Mouse (Mus musculus) liver, embryonic 14.5 days (tissue): ENCODE results near the gene Oit3. TPM values are rescaled to one million over a fixed set of nuclear protein-coding genes. Genes with fewer than 3 reads are reported as not detected.
"Not testable (repeated sequence)": the region's sequence is repeated elsewhere in the genome, so short reads cannot be mapped to it uniquely, and the experiment has no call there.

Experiments used
- ATAC-seq: fragments of 200-750 bp; cut with Nextera tagmentation; 2 replicates; pipeline ENCODE4 v1.8.0; 2017; ENCODE audit warnings: moderate number of reproducible peaks, mild to moderate bottlenecking, moderate library complexity; ENCODE audit not compliant: insufficient read depth
- DNase-seq, 3 experiments: peaks; one replicate each; pipeline ENCODE4 v3.0.0-alpha.2; 2012 to 2013; ENCODE audit warnings: low read depth in 3 of 3, low spot score in 3 of 3
- H3K27ac ChIP-seq: fragments of 300-500 bp; sonication (generic); 2 replicates; pipeline ENCODE4 v1.5.1; 2014; ENCODE audit warnings: moderate library complexity, mild to moderate bottlenecking, control low read depth, inconsistent platforms
- H3K27me3 ChIP-seq: fragments of 300-500 bp; sonication (generic); 2 replicates; pipeline ENCODE4 v1.6.1; 2014; ENCODE audit warnings: mild to moderate bottlenecking, low read length, moderate library complexity; ENCODE audit not compliant: control insufficient read depth, insufficient read depth
- H3K36me3 ChIP-seq: fragments of 300-500 bp; sonication (generic); replicated peaks from 2 replicates; pipeline ENCODE4 v1.6.1; 2014; ENCODE audit warnings: low read depth; ENCODE audit not compliant: control insufficient read depth, insufficient read depth
- H3K4me1 ChIP-seq, 2 experiments: fragments of 200-500 bp in 1 of 2; fragments of 300-500 bp in 1 of 2; sonication (generic) in 1 of 2; replicated peaks; 2 replicates each; pipeline ENCODE4 v1.6.1; 2012 to 2014; ENCODE audit warnings: antibody characterized with exemption in 1 of 2, inconsistent platforms in 1 of 2, low read length in 1 of 2; ENCODE audit not compliant: control insufficient read depth in 2 of 2, insufficient read depth in 2 of 2
- H3K4me2 ChIP-seq: fragments of 300-500 bp; sonication (generic); 2 replicates; pipeline ENCODE4 v1.6.1; 2014; ENCODE audit warnings: low read depth, mild to moderate bottlenecking, control low read depth, moderate library complexity
- H3K4me3 ChIP-seq, 2 experiments: fragments of 200-500 bp in 1 of 2; fragments of 300-500 bp in 1 of 2; sonication (generic) in 1 of 2; 2 replicates each; pipeline ENCODE4 v1.5.1; 2012 to 2014; ENCODE audit warnings: low read depth in 2 of 2, low read length in 2 of 2, mild to moderate bottlenecking in 2 of 2, control low read depth in 1 of 2, inconsistent platforms in 1 of 2, moderate library complexity in 1 of 2; ENCODE audit not compliant: insufficient read depth in 1 of 2
- H3K9ac ChIP-seq: fragments of 300-500 bp; sonication (generic); replicated peaks from 2 replicates; pipeline ENCODE4 v1.6.1; 2014; ENCODE audit warnings: mild to moderate bottlenecking, control low read depth, moderate library complexity
- H3K9me3 ChIP-seq: fragments of 300-500 bp; sonication (generic); 2 replicates; pipeline ENCODE4 v1.6.1; 2016; ENCODE audit warnings: low read length, mixed read lengths; ENCODE audit not compliant: control insufficient read depth
- CTCF ChIP-seq: IDR thresholded peaks from 2 replicates; pipeline ENCODE4 v1.5.1; 2016; ENCODE audit warnings: antibody characterized with exemption, low read depth, control low read depth
- EP300 ChIP-seq: IDR thresholded peaks from 2 replicates; pipeline ENCODE4 v1.6.1; 2016; ENCODE audit warnings: antibody characterized with exemption, low read depth
- WGBS: fragments of 180-500 bp; shearing (Covaris S2); extraction: QIAGEN DNeasy Blood & Tissue Kit; methylation state at CpG from one replicate; pipeline ENCODE4 v1.1.7; 2014; ENCODE audit not compliant: insufficient replicate concordance; 5-methylcytosine and 5-hydroxymethylcytosine counted together
- polyA plus RNA-seq, 2 experiments: library from polyadenylated mRNA; depleted of rRNA in 1 of 2; stranded (reverse) in 1 of 2; unstranded in 1 of 2; fragments of >200 nt; fragmentation: Nextera tagmentation in 1 of 2; extraction: Ambion mirVana in 1 of 2; gene quantifications; 2 replicates each; pipeline versions ENCODE4 v1.2.1 to v1.2.3; 2012 to 2014

The Oit3 gene
- polyA plus RNA-seq, 2 experiments = 16.0 to 17.5 TPM

DNA sequence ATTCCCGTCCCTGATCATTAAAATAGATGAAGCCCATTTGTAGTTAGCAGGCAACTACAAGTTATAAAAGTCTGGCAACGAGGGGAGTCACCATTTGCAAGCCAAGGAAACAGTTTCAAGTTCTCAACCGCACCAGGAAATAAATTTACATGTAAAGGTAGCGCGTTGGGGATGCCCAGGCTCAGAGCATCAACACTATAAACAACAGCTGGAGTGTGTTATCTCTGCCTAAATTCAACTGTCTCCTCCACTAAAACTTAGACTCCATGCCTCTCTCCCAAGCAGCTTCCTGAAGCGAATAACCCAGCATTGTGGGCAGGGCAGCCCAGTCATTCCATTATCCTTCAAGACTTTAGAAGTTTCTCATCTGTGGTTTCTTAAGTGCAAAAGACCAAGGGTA, 33.1 kb downstream of the Oit3 start:
- 37% methylated on average over 6 of the region's 6 CpGs for WGBS
- H3K27ac ChIP-seq = no peak overlapping the region
- H3K9ac ChIP-seq = no peak overlapping the region
- H3K36me3 ChIP-seq = no peaks in the 10 kb centered on the region
- H3K27me3 ChIP-seq = no peaks in the 10 kb centered on the region
- no peak for DNase-seq
- no peaks in the 10 kb centered on the region for H3K4me1 ChIP-seq
- no peaks in the 10 kb centered on the region for H3K9me3 ChIP-seq
- no peak for ATAC-seq
- TF ChIP-seq EP300 (no peak), CTCF (no peak)
- no peak overlapping the region for H3K4me2 ChIP-seq
- H3K4me3 ChIP-seq = no peak overlapping the region

DNA sequence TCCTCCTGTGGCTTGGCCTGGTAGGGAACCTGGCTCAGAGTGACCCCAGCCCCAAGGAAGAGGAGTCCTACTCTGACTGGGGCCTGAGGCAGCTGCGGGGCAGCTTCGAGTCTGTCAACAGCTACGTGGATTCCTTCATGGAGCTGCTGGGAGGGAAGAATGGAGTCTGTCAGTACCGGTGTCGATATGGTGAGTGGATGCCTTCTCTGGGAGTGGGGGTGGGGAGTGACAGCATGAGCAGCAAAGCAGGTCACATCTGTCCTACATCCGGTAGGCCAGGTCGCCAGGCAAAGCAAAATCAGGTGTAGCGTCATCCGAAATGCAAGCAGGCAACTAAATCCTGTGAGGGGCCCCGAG, 37.8 kb downstream of the Oit3 start:
- WGBS = 60% methylated on average over 10 of the region's 10 CpGs
- Histone ChIP-seq H3K27ac (no peak overlapping the region), H3K4me1 (no peaks in the 10 kb centered on the region), H3K4me2 (peak overlapping the region; percentile 1), H3K36me3 (no peaks in the 10 kb centered on the region), H3K4me3 (peak overlapping the region; percentile 43 to 67), H3K9ac (peak overlapping the region; percentile 20), H3K9me3 (no peaks in the 10 kb centered on the region), H3K27me3 (no peaks in the 10 kb centered on the region)
- no peak for DNase-seq
- TF ChIP-seq CTCF = no peak
- TF ChIP-seq EP300 = no peak
- ATAC-seq = peak; percentile 48; the same call in 1 of the 2 replicates

DNA sequence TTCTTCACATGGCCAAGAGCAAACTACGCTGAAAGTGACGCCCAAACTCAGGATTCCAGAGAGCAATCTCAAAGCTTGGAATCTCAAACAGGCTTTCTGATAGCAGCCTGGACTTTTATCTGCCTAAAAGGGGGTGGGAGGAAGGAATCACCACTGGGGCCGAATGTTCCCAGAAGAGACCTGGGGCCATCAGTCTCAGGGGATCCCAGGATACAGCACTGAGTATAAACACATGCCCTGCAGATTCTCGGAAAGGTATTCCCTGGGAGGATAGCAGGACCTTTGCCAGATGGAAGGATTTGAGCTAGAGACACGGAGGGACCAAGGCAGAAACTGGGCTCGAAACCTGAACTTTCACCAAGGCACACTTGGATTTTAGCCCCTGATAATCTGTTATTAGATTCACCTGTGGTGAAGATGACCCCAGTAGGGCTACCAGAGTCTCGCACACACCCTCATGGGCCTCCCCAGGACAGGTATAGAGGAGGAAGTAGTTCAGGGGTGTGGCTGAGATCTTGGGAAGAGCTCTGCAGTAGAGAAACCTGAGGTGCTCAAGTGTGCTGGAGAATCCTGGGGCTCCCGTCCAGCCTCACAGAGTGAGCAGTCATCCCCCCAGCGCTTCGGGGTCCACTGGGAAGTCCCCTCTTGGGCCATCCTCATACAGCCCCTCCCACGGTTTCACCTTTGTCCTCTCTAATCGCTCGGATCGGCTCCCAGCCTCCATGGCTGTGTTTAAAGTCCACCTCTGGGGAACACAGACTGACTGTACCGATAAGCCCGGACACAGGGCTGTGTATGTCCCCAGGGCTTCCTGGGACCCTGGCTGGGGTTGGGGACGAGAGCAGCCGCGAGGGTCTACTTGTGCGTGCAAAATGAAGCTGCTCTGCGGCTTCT, 38.4 kb downstream of the Oit3 start, which contains the start of gene Pla2g12b:
Gene Pla2g12b (plus strand): TSS at position 762 of the 894 bp plus-strand sequence.
- Histone ChIP-seq H3K4me2 (peak within 1 kb of the TSS; percentile 37), H3K27me3 (no peaks in the 10 kb centered on the region), H3K9ac (peak within 1 kb of the TSS; percentile 20), H3K4me3 (peak within 1 kb of the TSS; percentile 43 to 67), H3K9me3 (no peaks in the 10 kb centered on the region), H3K4me1 (no peaks in the 10 kb centered on the region), H3K27ac (no peak within 1 kb of the TSS), H3K36me3 (no peaks in the 10 kb centered on the region)
- ATAC-seq (peak; percentile 76), DNase-seq (peak in 2 of 3 experiments; percentile 16 to 20)
- TF ChIP-seq CTCF (no peak), EP300 (no peak)
- 53% methylated on average over 21 of the region's 21 CpGs for WGBS

DNA sequence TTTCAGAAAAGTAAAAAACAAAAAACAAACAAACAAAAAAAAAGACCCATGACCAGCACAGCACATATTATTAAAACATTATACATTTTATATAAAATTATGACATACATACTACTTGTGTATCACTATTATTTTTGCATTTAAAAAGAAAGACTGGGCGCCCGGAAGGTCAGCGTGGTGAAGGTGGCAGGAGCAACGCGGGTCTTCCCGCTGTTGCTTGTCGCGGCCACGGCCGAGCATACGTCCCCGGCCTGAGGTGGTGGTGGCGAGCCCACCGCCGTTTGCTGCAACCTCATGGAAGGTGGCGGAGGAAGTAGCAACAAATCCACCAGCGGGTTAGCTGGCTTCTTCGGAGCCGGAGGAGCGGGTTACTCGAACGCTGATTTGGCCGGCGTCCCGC, 46.1 kb downstream of the Oit3 start, which contains the start of gene Gm10273:
Gene Gm10273 (plus strand): TSS at position 172 of the 400 bp plus-strand sequence.
- not testable (repeated sequence) for H3K4me3 ChIP-seq, DNase-seq, H3K27ac ChIP-seq, H3K4me1 ChIP-seq, H3K9ac ChIP-seq, H3K27me3 ChIP-seq, H3K9me3 ChIP-seq, H3K4me2 ChIP-seq, H3K36me3 ChIP-seq, ATAC-seq
- 89% methylated on average over 11 of the region's 25 CpGs for WGBS

DNA sequence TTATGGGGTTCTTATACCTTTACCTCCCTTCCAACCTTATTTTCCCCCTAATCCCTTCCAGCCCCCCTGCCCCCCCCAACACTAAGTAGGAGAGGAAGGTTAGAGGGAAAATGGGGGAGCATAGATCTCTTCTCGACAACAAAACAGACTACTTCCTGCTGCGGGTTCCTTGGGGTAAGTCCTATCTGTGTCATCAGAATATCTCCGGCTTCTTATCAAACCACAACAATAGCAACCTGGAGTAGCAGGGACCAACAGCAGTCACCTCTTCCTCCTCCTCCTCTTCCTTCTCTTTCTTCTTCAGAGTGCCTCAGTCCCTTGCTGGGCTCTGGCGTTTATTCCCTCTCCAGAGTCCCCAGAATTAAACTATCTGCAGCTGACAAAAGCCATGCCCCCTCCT, 49.7 kb downstream of the Oit3 start:
- WGBS = under 1% methylated on average over 4 of the region's 4 CpGs
- H3K36me3 ChIP-seq = no peaks in the 10 kb centered on the region
- no peaks in the 10 kb centered on the region for H3K27me3 ChIP-seq
- TF ChIP-seq CTCF = no peak
- no peak for TF ChIP-seq EP300
- DNase-seq (no peak), ATAC-seq (no peak)
- H3K9ac ChIP-seq = no peak overlapping the region
- H3K4me2 ChIP-seq = no peak overlapping the region
- no peak overlapping the region for H3K27ac ChIP-seq
- no peaks in the 10 kb centered on the region for H3K4me1 ChIP-seq
- no peaks in the 10 kb centered on the region for H3K9me3 ChIP-seq
- H3K4me3 ChIP-seq = no peak overlapping the region
